Mouse (Mus musculus): ENCODE measurements at regions not wholly inside any gene's neighbourhood (a gene's known extent, or its start where the extent isn't known, plus 50 kb on each side); places are given as distances from the start of the nearest gene placed in this dataset.

DNA sequence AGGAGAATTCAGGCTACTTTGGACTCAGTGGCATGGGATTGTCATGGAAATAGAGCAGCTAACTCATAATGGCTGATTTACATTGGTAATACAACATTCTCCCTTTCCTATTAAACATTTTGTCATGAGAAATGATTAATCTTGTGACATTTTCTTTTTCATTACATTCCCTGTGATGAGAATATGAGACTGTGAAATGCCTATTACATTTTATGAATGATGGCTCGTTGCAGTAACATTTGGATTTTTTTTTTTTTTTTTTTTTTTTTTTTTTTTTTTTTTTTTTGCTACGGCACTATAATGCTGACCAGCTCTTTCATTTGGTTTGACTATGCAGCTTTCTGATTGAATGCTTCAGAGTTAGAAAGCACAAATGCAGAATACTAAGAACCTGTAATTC is 276.1 kb downstream of the Wdr20rt start:
- TF ChIP-seq CTCF (IDR thresholded peaks at IDR 0.05; ENCODE audit: low read depth) (no peak), EP300 (IDR thresholded peaks at IDR 0.05; ENCODE audit: low read depth) (no peak)
- DNase-seq (ENCODE audit: low read depth in 3 of 3, low spot score in 3 of 3) (no peak), ATAC-seq (ENCODE audit: insufficient read depth) (no peak)
- no peaks in the 10 kb centered on the region for H3K4me1 ChIP-seq (replicated peaks; ENCODE audit: control insufficient read depth in 2 of 2, insufficient read depth in 2 of 2, low read length in 1 of 2)
- no peaks in the 10 kb centered on the region for H3K9me3 ChIP-seq (ENCODE audit: control insufficient read depth, low read length)
- no peak overlapping the region for H3K9ac ChIP-seq (replicated peaks)
- H3K4me3 ChIP-seq (ENCODE audit: insufficient read depth in 1 of 2, low read depth in 2 of 2, low read length in 2 of 2): no peak overlapping the region
- 60% methylated on average over 2 of the region's 2 CpGs for WGBS (ENCODE audit: insufficient replicate concordance)
- no peak overlapping the region for H3K4me2 ChIP-seq (ENCODE audit: low read depth)
- no peaks in the 10 kb centered on the region for H3K27me3 ChIP-seq (ENCODE audit: control insufficient read depth, insufficient read depth, low read length)
- H3K27ac ChIP-seq: no peak overlapping the region
- H3K36me3 ChIP-seq (replicated peaks; ENCODE audit: control insufficient read depth, insufficient read depth, low read depth): no peaks in the 10 kb centered on the region

DNA sequence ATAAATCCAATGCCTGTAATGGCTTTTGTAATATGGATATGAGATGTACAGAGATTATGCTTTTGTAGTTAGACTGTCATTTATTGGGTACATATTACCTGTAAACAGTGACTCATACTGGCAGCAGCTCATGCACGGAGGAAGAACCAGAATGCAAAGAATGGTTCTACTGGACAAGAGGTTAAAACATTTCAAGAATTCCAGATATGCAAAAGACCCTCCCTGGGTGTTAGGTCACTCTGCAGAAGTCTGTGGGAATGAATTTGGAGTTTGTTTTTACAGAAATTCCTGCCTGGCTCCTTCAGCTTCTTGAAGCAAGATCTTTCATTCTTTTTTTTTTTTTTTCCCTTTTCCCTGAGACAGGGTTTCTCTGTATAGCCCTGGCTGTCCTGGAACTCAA is 276.7 kb downstream of the Wdr20rt start:
- WGBS (ENCODE audit: insufficient replicate concordance): 24% methylated on average over 1 of the region's 1 CpGs
- Histone ChIP-seq H3K27ac (no peak overlapping the region), H3K36me3 (replicated peaks; ENCODE audit: control insufficient read depth, insufficient read depth, low read depth) (no peaks in the 10 kb centered on the region), H3K27me3 (ENCODE audit: control insufficient read depth, insufficient read depth, low read length) (no peaks in the 10 kb centered on the region), H3K9me3 (ENCODE audit: control insufficient read depth, low read length) (no peaks in the 10 kb centered on the region), H3K4me1 (replicated peaks; ENCODE audit: control insufficient read depth in 2 of 2, insufficient read depth in 2 of 2, low read length in 1 of 2) (no peaks in the 10 kb centered on the region), H3K9ac (replicated peaks) (no peak overlapping the region), H3K4me2 (ENCODE audit: low read depth) (no peak overlapping the region), H3K4me3 (ENCODE audit: insufficient read depth in 1 of 2, low read depth in 2 of 2, low read length in 2 of 2) (no peak overlapping the region)
- ATAC-seq (ENCODE audit: insufficient read depth) (no peak), DNase-seq (ENCODE audit: low read depth in 3 of 3, low spot score in 3 of 3) (no peak)
- no peak for TF ChIP-seq CTCF (IDR thresholded peaks at IDR 0.05; ENCODE audit: low read depth)

DNA sequence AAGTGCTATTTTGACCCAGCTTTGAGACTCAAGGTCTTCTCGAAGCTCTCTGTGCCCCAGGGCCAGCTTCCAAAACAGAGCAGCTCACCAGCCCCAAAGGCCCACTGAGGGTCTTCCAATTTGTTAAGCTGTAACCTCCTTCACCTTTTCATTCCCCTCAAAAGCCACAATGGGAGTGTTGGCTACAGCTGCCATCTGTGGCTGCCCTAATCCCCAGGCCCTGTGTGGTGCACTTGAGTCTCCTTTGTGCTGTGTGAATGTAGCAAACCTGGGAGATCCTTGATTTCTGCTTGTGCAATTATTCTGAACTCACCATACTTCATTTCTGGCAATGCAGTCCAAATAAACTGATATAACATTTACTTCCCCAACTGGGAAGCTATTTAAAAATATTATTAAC is 287.8 kb downstream of the Wdr20rt start:
- Histone ChIP-seq H3K9ac (replicated peaks) (no peak overlapping the region), H3K36me3 (replicated peaks; ENCODE audit: control insufficient read depth, insufficient read depth, low read depth) (no peaks in the 10 kb centered on the region)
- WGBS (ENCODE audit: insufficient replicate concordance): 45% methylated on average over 1 of the region's 1 CpGs

DNA sequence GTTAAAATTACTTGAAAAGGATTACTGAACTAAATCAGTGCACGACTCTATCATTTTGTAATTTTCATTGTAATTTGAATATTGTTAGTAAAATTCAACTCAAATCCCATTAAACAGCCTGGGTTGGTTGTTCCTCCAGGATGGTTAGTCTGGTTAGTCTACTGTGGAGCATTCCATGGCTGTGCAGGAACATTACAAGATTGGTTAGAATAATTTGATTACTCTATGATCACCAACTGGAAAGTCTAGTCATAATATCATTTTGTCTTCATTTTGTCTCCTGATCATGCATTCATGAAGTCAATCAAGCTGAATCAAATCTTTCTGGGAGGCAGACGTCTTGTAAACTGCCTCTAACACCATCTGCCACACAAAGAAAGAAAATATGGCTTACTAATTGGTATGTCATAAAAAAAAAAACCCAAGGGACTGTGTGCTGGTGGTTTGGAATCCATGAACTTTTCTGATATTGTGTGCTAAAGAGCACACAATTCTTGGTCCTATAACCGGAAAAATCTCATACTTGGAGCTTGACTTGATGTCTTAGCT is 308.9 kb downstream of the Wdr20rt start:
- Histone ChIP-seq H3K4me2 (ENCODE audit: low read depth) (no peak overlapping the region), H3K4me3 (ENCODE audit: insufficient read depth in 1 of 2, low read depth in 2 of 2, low read length in 2 of 2) (no peak overlapping the region), H3K36me3 (replicated peaks; ENCODE audit: control insufficient read depth, insufficient read depth, low read depth) (no peaks in the 10 kb centered on the region), H3K9ac (replicated peaks) (no peak overlapping the region), H3K27ac (no peak overlapping the region), H3K4me1 (replicated peaks; ENCODE audit: control insufficient read depth in 2 of 2, insufficient read depth in 2 of 2, low read length in 1 of 2) (no peaks in the 10 kb centered on the region), H3K9me3 (ENCODE audit: control insufficient read depth, low read length) (no peaks in the 10 kb centered on the region), H3K27me3 (ENCODE audit: control insufficient read depth, insufficient read depth, low read length) (no peaks in the 10 kb centered on the region)
- TF ChIP-seq CTCF (IDR thresholded peaks at IDR 0.05; ENCODE audit: low read depth) (no peak), EP300 (IDR thresholded peaks at IDR 0.05; ENCODE audit: low read depth) (no peak)
- ATAC-seq (ENCODE audit: insufficient read depth) (no peak), DNase-seq (ENCODE audit: low read depth in 3 of 3, low spot score in 3 of 3) (no peak)
- 32% methylated on average over 3 of the region's 3 CpGs for WGBS (ENCODE audit: insufficient replicate concordance)

More for the DNA sequence above, 287.8 kb downstream of the Wdr20rt start:
- TF ChIP-seq CTCF (IDR thresholded peaks at IDR 0.05; ENCODE audit: low read depth): no peak
- no peak for TF ChIP-seq EP300 (IDR thresholded peaks at IDR 0.05; ENCODE audit: low read depth)
- Histone ChIP-seq H3K4me1 (replicated peaks; ENCODE audit: control insufficient read depth in 2 of 2, insufficient read depth in 2 of 2, low read length in 1 of 2) (no peaks in the 10 kb centered on the region), H3K4me2 (ENCODE audit: low read depth) (no peak overlapping the region), H3K27ac (no peak overlapping the region), H3K9me3 (ENCODE audit: control insufficient read depth, low read length) (no peaks in the 10 kb centered on the region), H3K27me3 (ENCODE audit: control insufficient read depth, insufficient read depth, low read length) (no peaks in the 10 kb centered on the region), H3K4me3 (ENCODE audit: insufficient read depth in 1 of 2, low read depth in 2 of 2, low read length in 2 of 2) (no peak overlapping the region)
- no peak for DNase-seq (ENCODE audit: low read depth in 3 of 3, low spot score in 3 of 3)
- ATAC-seq (ENCODE audit: insufficient read depth): no peak

DNA sequence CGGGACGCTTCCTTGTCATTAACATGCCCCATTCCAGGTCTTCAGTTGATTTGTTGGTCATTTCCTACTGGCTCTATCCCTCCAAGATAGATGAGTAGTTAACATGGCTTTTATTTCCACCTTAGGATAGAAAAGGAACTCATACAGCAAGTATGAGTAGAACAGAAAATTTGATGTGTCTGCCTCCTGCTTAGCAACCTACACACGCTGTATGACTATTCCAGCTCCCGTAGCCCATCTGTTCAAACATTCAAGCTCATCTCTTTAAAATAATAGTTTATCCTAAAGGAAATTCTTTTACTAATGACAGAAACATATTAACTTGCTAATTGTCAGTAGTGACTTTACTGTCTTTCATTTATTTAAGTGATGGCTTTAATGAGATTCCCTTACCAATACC is 323.0 kb downstream of the Wdr20rt start:
- Histone ChIP-seq H3K9ac (replicated peaks) (no peak overlapping the region), H3K9me3 (ENCODE audit: control insufficient read depth, low read length) (no peaks in the 10 kb centered on the region), H3K27me3 (ENCODE audit: control insufficient read depth, insufficient read depth, low read length) (no peaks in the 10 kb centered on the region), H3K27ac (no peak overlapping the region), H3K4me3 (ENCODE audit: insufficient read depth in 1 of 2, low read depth in 2 of 2, low read length in 2 of 2) (no peak overlapping the region), H3K36me3 (replicated peaks; ENCODE audit: control insufficient read depth, insufficient read depth, low read depth) (no peaks in the 10 kb centered on the region), H3K4me2 (ENCODE audit: low read depth) (no peak overlapping the region), H3K4me1 (replicated peaks; ENCODE audit: control insufficient read depth in 2 of 2, insufficient read depth in 2 of 2, low read length in 1 of 2) (no peaks in the 10 kb centered on the region)
- 75% methylated on average over 4 of the region's 4 CpGs for WGBS (ENCODE audit: insufficient replicate concordance)
- ATAC-seq (ENCODE audit: insufficient read depth): no peak
- TF ChIP-seq EP300 (IDR thresholded peaks at IDR 0.05; ENCODE audit: low read depth) (no peak), CTCF (IDR thresholded peaks at IDR 0.05; ENCODE audit: low read depth) (no peak)
- DNase-seq (ENCODE audit: low read depth in 3 of 3, low spot score in 3 of 3): no peak

All from liver, embryonic 14.5 days (tissue).